ENCODE assay signal across 8 mouse cellular contexts in genomic region chr12:85486766-85487069, GRCm38 (mm10). TPM values are rescaled to one million over a fixed set of nuclear protein-coding genes. Genes with fewer than 3 reads are reported as not detected.
A peak's percentile ranks its signal among the peaks of the same experiment; 100 is the strongest.
DNase-seq lines count a peak whose midpoint lies in the region; ATAC-seq and TF ChIP-seq lines count a peak whose summit lies in the region.

No protein-coding gene starts in this region.

- no peaks in the 10 kb centered on the region for H3K36me3 ChIP-seq in embryonic facial prominence, embryonic 14.5 days (ENCODE audit: control insufficient read depth, insufficient read depth, low read length)
- no peaks in the 10 kb centered on the region for H3K36me3 ChIP-seq in intestine, embryonic 15.5 days
- no peaks in the 10 kb centered on the region for H3K36me3 ChIP-seq in lung, postnatal 0 days (ENCODE audit: insufficient read depth, low read length)
- H3K36me3 ChIP-seq in stomach, embryonic 15.5 days, result no peaks in the 10 kb centered on the region

- peak overlapping the region; percentile 62 for H3K4me3 ChIP-seq in embryonic facial prominence, embryonic 14.5 days (ENCODE audit: low read depth, low read length)
- H3K4me3 ChIP-seq in intestine, embryonic 15.5 days (replicated peaks), result peak overlapping the region; percentile 62
- peak overlapping the region; percentile 72 for H3K4me3 ChIP-seq in lung, postnatal 0 days (ENCODE audit: low read depth, low read length)
- H3K4me3 ChIP-seq in stomach, embryonic 15.5 days (replicated peaks), result peak overlapping the region; percentile 55

- TF ChIP-seq CTCF in lung, postnatal 0 days (IDR thresholded peaks at IDR 0.05), result no peak

- peaks cover 12% of the 10 kb centered on the region for H3K4me1 ChIP-seq in embryonic facial prominence, embryonic 14.5 days (ENCODE audit: control insufficient read depth, insufficient read depth, low read length)
- peaks cover 16% of the 10 kb centered on the region for H3K4me1 ChIP-seq in intestine, embryonic 15.5 days (replicated peaks)
- peaks cover 10% of the 10 kb centered on the region; the same call in 1 of the 2 replicates for H3K4me1 ChIP-seq in lung, postnatal 0 days (ENCODE audit: insufficient read depth, low read depth, low read length)
- peaks cover 17% of the 10 kb centered on the region for H3K4me1 ChIP-seq in stomach, embryonic 15.5 days

- under 1% methylated on average over 20 of the region's 20 CpGs for WGBS in embryonic facial prominence, embryonic 14.5 days
- WGBS in intestine, embryonic 15.5 days, result under 1% methylated on average over 20 of the region's 20 CpGs
- under 1% methylated on average over 20 of the region's 20 CpGs for WGBS in lung, postnatal 0 days
- under 1% methylated on average over 20 of the region's 20 CpGs for WGBS in stomach, embryonic 15.5 days

- peak overlapping the region; percentile 96 for H3K4me2 ChIP-seq in embryonic facial prominence, embryonic 14.5 days (ENCODE audit: low read depth, low read length)
- H3K4me2 ChIP-seq in intestine, embryonic 15.5 days (replicated peaks), result peak overlapping the region; percentile 77
- peak overlapping the region; percentile 88 for H3K4me2 ChIP-seq in lung, postnatal 0 days (replicated peaks; ENCODE audit: low read depth, low read length)
- peak overlapping the region; percentile 80 for H3K4me2 ChIP-seq in stomach, embryonic 15.5 days

- peak; percentile 33 to 64 for DNase-seq in cerebellum, postnatal 25 days
- DNase-seq in cerebellum, adult 8-10 months, result no peak
- peak; percentile 72 for DNase-seq in CD4-positive helper T cell, adult 2 months (ENCODE audit: low read depth, low spot score)
- peak; percentile 62 for DNase-seq in embryonic facial prominence, embryonic 14.5 days (ENCODE audit: low spot score)
- peak; percentile 66 for DNase-seq in lung, postnatal 0 days (ENCODE audit: low spot score)
- no peak for DNase-seq in cerebellum, adult 9-11 months

- no peak; the same call in 1 of the 2 replicates for TF ChIP-seq EP300 in lung, postnatal 0 days (IDR thresholded peaks at IDR 0.05)

- H3K9me3 ChIP-seq in embryonic facial prominence, embryonic 14.5 days (ENCODE audit: control insufficient read depth, low read length), result no peaks in the 10 kb centered on the region
- no peaks in the 10 kb centered on the region for H3K9me3 ChIP-seq in intestine, embryonic 15.5 days
- H3K9me3 ChIP-seq in lung, postnatal 0 days (ENCODE audit: low read length), result no peaks in the 10 kb centered on the region
- H3K9me3 ChIP-seq in stomach, embryonic 15.5 days, result no peaks in the 10 kb centered on the region

- H3K27me3 ChIP-seq in embryonic facial prominence, embryonic 14.5 days (replicated peaks; ENCODE audit: control insufficient read depth, insufficient read depth, low read length), result no peaks in the 10 kb centered on the region
- H3K27me3 ChIP-seq in intestine, embryonic 15.5 days (replicated peaks), result no peaks in the 10 kb centered on the region
- H3K27me3 ChIP-seq in lung, postnatal 0 days (replicated peaks; ENCODE audit: insufficient read depth, low read length), result no peaks in the 10 kb centered on the region
- H3K27me3 ChIP-seq in stomach, embryonic 15.5 days (replicated peaks), result no peaks in the 10 kb centered on the region

- no peak overlapping the region for H3K27ac ChIP-seq in embryonic facial prominence, embryonic 14.5 days (replicated peaks; ENCODE audit: low read depth, low read length)
- H3K27ac ChIP-seq in intestine, embryonic 15.5 days, result 0 out of 2 replicates have a peak overlapping the region, but pooled peaks have one; percentile 0
- H3K27ac ChIP-seq in lung, postnatal 0 days (ENCODE audit: low read length), result peak overlapping the region; percentile 73
- peak overlapping the region; percentile 48; the same call in 1 of the 2 replicates for H3K27ac ChIP-seq in stomach, embryonic 15.5 days

- no peak for ATAC-seq in embryonic facial prominence, embryonic 14.5 days (ENCODE audit: low read depth)
- peak; percentile 21; the same call in 1 of the 2 replicates for ATAC-seq in intestine, embryonic 15.5 days
- ATAC-seq in lung, postnatal 0 days, result no peak
- ATAC-seq in stomach, embryonic 15.5 days (ENCODE audit: insufficient read depth, low FRiP score, low read depth), result no peak

- H3K9ac ChIP-seq in embryonic facial prominence, embryonic 14.5 days (ENCODE audit: low read depth, low read length), result peak overlapping the region; percentile 79
- H3K9ac ChIP-seq in intestine, embryonic 15.5 days, result peak overlapping the region; percentile 14; the same call in 1 of the 2 replicates
- peak overlapping the region; percentile 44 for H3K9ac ChIP-seq in lung, postnatal 0 days (replicated peaks; ENCODE audit: low read depth)
- H3K9ac ChIP-seq in stomach, embryonic 15.5 days, result peak overlapping the region; percentile 21; the same call in 1 of the 2 replicates

RNA-seq across cellular contexts. Expression of gene Fos, which starts 13.0 kb away (rescaled TPM):
- 11.2 and 12.6 TPM in 2 replicates for polyA plus RNA-seq in embryonic facial prominence, embryonic 14.5 days (2014; fragmentation: Nextera tagmentation; extraction: Ambion mirVana)
- polyA plus RNA-seq in intestine, embryonic 15.5 days (2015; fragmentation: Nextera tagmentation; extraction: Ambion mirVana), result 4.9 and 5.3 TPM in 2 replicates
- 30.8 and 33.8 TPM in 2 replicates for polyA plus RNA-seq in lung, postnatal 0 days (2015; fragmentation: Nextera tagmentation; extraction: Ambion mirVana)
- polyA plus RNA-seq in stomach, embryonic 15.5 days (2015; fragmentation: Nextera tagmentation; extraction: Ambion mirVana), result 10.5 and 16.4 TPM in 2 replicates

Comparison
In these comparisons a context has a peak if more than half of its experiments do, and no peak if none do; other contexts are left out.
1. DNase-seq: peak in cerebellum, postnatal 25 days (2 of 2), CD4-positive helper T cell, adult 2 months (single experiment), embryonic facial prominence, embryonic 14.5 days (single experiment) and lung, postnatal 0 days (single experiment); none in cerebellum, adult 8-10 months (single experiment) and cerebellum, adult 9-11 months (single experiment).
2. H3K9ac ChIP-seq: peak in every context shown above with its lines; median percentile 79 in embryonic facial prominence, embryonic 14.5 days; 44 in lung, postnatal 0 days; 21 in stomach, embryonic 15.5 days; 14 in intestine, embryonic 15.5 days.
3. Peak in every context shown above with its lines, with median percentiles within 50 percentile points of each other: H3K4me2 ChIP-seq and H3K4me3 ChIP-seq.